Mouse (Mus musculus): ENCODE results near the gene Brd2.

- TF ChIP-seq CTCF (IDR thresholded peaks at IDR 0.05; ENCODE audit: borderline replicate concordance, insufficient read depth, low read length) (no peak), POLR2A (IDR thresholded peaks at IDR 0.05; ENCODE audit: low read depth, low read length) (no peak)
Measured at GRCm38 (mm10) chr17:34106555-34106954, 15.9 kb downstream of the Brd2 start.

Data from embryonic fibroblast, embryonic 13.5 days (primary cell).